Mouse (Mus musculus): ENCODE data around the gene Gm42742.

Gm42742 gene

GRCm38 (mm10) chr7:127020901-127021562 is at the start of gene Gm42742, which contains the start of gene Prrt2:
Gene Gm42742 (minus strand): TSS chr7:127021097.
Gene Prrt2 (minus strand): TSS chr7:127021211.
- no peak for DNase-seq (ENCODE audit: low spot score)

GRCm38 (mm10) chr7:127066317-127066716 is 45.4 kb upstream of the Gm42742 start:
- DNase-seq (ENCODE audit: low spot score) = no peak

- DNase-seq (ENCODE audit: low spot score) = no peak
Observed at GRCm38 (mm10) chr7:127065538-127065937, 44.6 kb upstream of the Gm42742 start.

GRCm38 (mm10) chr7:127055026-127055585 is 34.2 kb upstream of the Gm42742 start:
- DNase-seq (ENCODE audit: low spot score) = no peak

- peak; percentile 90 for DNase-seq (ENCODE audit: low spot score)
Observed at GRCm38 (mm10) chr7:127041851-127042672, 21.2 kb upstream of the Gm42742 start, which contains the start of gene Kif22. Gene Kif22 (minus strand): TSS chr7:127042471.

- DNase-seq (ENCODE audit: low spot score) = no peak
Observed at GRCm38 (mm10) chr7:127031244-127031643, 10.3 kb upstream of the Gm42742 start.

GRCm38 (mm10) chr7:127030172-127030571 is 9.3 kb upstream of the Gm42742 start:
- no peak for DNase-seq (ENCODE audit: low spot score)

GRCm38 (mm10) chr7:127027885-127028284 is 7.0 kb upstream of the Gm42742 start:
- DNase-seq (ENCODE audit: low spot score) = no peak

- DNase-seq (ENCODE audit: low spot score) = peak; percentile 96
Observed at GRCm38 (mm10) chr7:127026984-127027726, 6.3 kb upstream of the Gm42742 start, which contains the start of gene Maz. Gene Maz (minus strand): TSS chr7:127027037.

- DNase-seq (ENCODE audit: low spot score) = peak; percentile 42
Observed at GRCm38 (mm10) chr7:127026616-127026983, 5.7 kb upstream of the Gm42742 start.

- DNase-seq (ENCODE audit: low spot score) = peak; percentile 64
Observed at GRCm38 (mm10) chr7:127026161-127026600, 5.3 kb upstream of the Gm42742 start.

- DNase-seq (ENCODE audit: low spot score) = peak; percentile 54
Observed at GRCm38 (mm10) chr7:127025556-127026160, 4.8 kb upstream of the Gm42742 start.

GRCm38 (mm10) chr7:127024755-127025555 is 4.1 kb upstream of the Gm42742 start:
- peak; percentile 58 for DNase-seq (ENCODE audit: low spot score)

GRCm38 (mm10) chr7:127023896-127024690 is 3.2 kb upstream of the Gm42742 start:
- no peak for DNase-seq (ENCODE audit: low spot score)

- no peak for DNase-seq (ENCODE audit: low spot score)
Observed at GRCm38 (mm10) chr7:127023272-127023691, 2.4 kb upstream of the Gm42742 start.

- no peak for DNase-seq (ENCODE audit: low spot score)
Observed at GRCm38 (mm10) chr7:127022528-127023271, 1.8 kb upstream of the Gm42742 start.

GRCm38 (mm10) chr7:127021563-127022527 is 948 bp upstream of the Gm42742 start:
- no peak for DNase-seq (ENCODE audit: low spot score)

GRCm38 (mm10) chr7:127020491-127020890 is 406 bp downstream of the Gm42742 start:
- DNase-seq (ENCODE audit: low spot score) = no peak
